Mouse (Mus musculus) MEL (cell line): ENCODE data around the gene Deaf1.

ENCODE experiments used
- CTCF ChIP-seq, 3 experiments: IDR thresholded peaks in 2 of 3; conservative IDR thresholded peaks in 1 of 3; 2 replicates each; pipeline ENCODE4 v1.5.1; 2011 to 2012; ENCODE audit warnings: low read length in 3 of 3, low read depth in 2 of 3, mild to moderate bottlenecking in 2 of 3, improper control_type of control experiment in 1 of 3, inconsistent platforms in 1 of 3, mixed read lengths in 1 of 3, moderate library complexity in 1 of 3; ENCODE audit not compliant: control insufficient read depth in 1 of 3, insufficient read depth in 1 of 3, poor library complexity in 1 of 3, severe bottlenecking in 1 of 3
- EP300 ChIP-seq, 2 experiments: IDR thresholded peaks; 2 replicates each; pipeline ENCODE4 v1.6.1; 2011; ENCODE audit warnings: improper control_type of control experiment in 2 of 2, low read length in 2 of 2, low read depth in 1 of 2, mild to moderate bottlenecking in 1 of 2
- ETS1 ChIP-seq: IDR thresholded peaks from 2 replicates; pipeline ENCODE4 v1.6.1; 2012; ENCODE audit warnings: low read depth, mild to moderate bottlenecking, inconsistent platforms, low read length, improper control_type of control experiment, moderate library complexity
- GATA1 ChIP-seq: IDR thresholded peaks from 2 replicates; pipeline ENCODE4 v1.6.1; 2011; ENCODE audit warnings: low read depth, low read length, improper control_type of control experiment
- MAX ChIP-seq: IDR thresholded peaks from 2 replicates; pipeline ENCODE4 v1.6.1; 2011; ENCODE audit warnings: low read length, improper control_type of control experiment
- MXI1 ChIP-seq: IDR thresholded peaks from 2 replicates; pipeline ENCODE4 v1.6.1; 2011; ENCODE audit warnings: mild to moderate bottlenecking, low read depth, low read length, improper control_type of control experiment
- NRF1 ChIP-seq: IDR thresholded peaks from 2 replicates; pipeline ENCODE4 v1.6.1; 2014; ENCODE audit warnings: low read depth, mild to moderate bottlenecking, inconsistent platforms, low read length, improper control_type of control experiment, moderate library complexity; ENCODE audit not compliant: poor library complexity, insufficient read depth, severe bottlenecking
- POLR2A ChIP-seq, 2 experiments: IDR thresholded peaks; 2 replicates each; pipeline ENCODE4 v1.6.1; 2011 to 2012; ENCODE audit warnings: low read length in 2 of 2, mild to moderate bottlenecking in 2 of 2, control low read depth in 1 of 2, improper control_type of control experiment in 1 of 2, low read depth in 1 of 2, moderate library complexity in 1 of 2; ENCODE audit not compliant: control insufficient read depth in 1 of 2, insufficient read depth in 1 of 2, poor library complexity in 1 of 2
- POLR2AphosphoS2 ChIP-seq: IDR thresholded peaks from 2 replicates; pipeline ENCODE4 v1.6.1; 2011; ENCODE audit warnings: low read length, improper control_type of control experiment
- POLR2AphosphoS5 ChIP-seq: IDR thresholded peaks from 2 replicates; pipeline ENCODE4 v1.6.1; 2012; ENCODE audit warnings: low read depth, borderline replicate concordance, mild to moderate bottlenecking, inconsistent platforms, low read length, moderate library complexity, mixed read lengths
- RCOR1 ChIP-seq: IDR thresholded peaks from 2 replicates; pipeline ENCODE4 v1.6.1; 2012; ENCODE audit warnings: low read depth, mild to moderate bottlenecking, inconsistent platforms, low read length, improper control_type of control experiment
- USF1 ChIP-seq: IDR thresholded peaks from 2 replicates; pipeline ENCODE4 v1.6.1; 2014; ENCODE audit warnings: low read depth, mild to moderate bottlenecking, inconsistent platforms, low read length, improper control_type of control experiment, moderate library complexity

GRCm38 (mm10) chr7:141299175-141299574 lies 28.3 kb downstream of the Deaf1 start:
- TF ChIP-seq POLR2A (IDR thresholded peaks at IDR 0.05; ENCODE audit: control insufficient read depth in 1 of 2, insufficient read depth in 1 of 2, low read depth in 1 of 2, low read length in 2 of 2, poor library complexity in 1 of 2) (no peak), RCOR1 (no peak), NRF1 (no peak), USF1 (no peak), POLR2AphosphoS2 (no peak), EP300 (IDR thresholded peaks at IDR 0.05; ENCODE audit: low read depth in 1 of 2, low read length in 2 of 2) (no peak), POLR2AphosphoS5 (no peak), MAX (no peak), MXI1 (no peak), GATA1 (no peak), ETS1 (no peak), CTCF (IDR thresholded peaks at IDR 0.05 in 2 of 3, conservative IDR thresholded peaks at IDR 0.05 in 1 of 3; ENCODE audit: control insufficient read depth in 1 of 3, insufficient read depth in 1 of 3, low read depth in 2 of 3, low read length in 3 of 3, poor library complexity in 1 of 3, severe bottlenecking in 1 of 3) (no peak)
